Mouse (Mus musculus) lung, embryonic 16.5 days (tissue): ENCODE data around the gene Cyp3a13. TPM values are rescaled to one million over a fixed set of nuclear protein-coding genes. Genes with fewer than 3 reads are reported as not detected.

Experiments used
- ATAC-seq: fragments of 200-750 bp; cut with Nextera tagmentation; 2 replicates; pipeline ENCODE4 v1.8.0; 2017; ENCODE audit warnings: low read depth, mild to moderate bottlenecking, moderate library complexity
- H3K27ac ChIP-seq: fragments of 300-500 bp; sonication (generic); 2 replicates; pipeline ENCODE4 v1.5.1; 2014; ENCODE audit warnings: mild to moderate bottlenecking, control low read depth, low read length
- H3K27me3 ChIP-seq: fragments of 300-500 bp; sonication (generic); 2 replicates; pipeline ENCODE4 v1.6.1; 2014; ENCODE audit warnings: low read depth, low read length, mixed read lengths; ENCODE audit not compliant: control insufficient read depth, insufficient read depth
- H3K36me3 ChIP-seq: fragments of 300-500 bp; sonication (generic); 2 replicates; pipeline ENCODE4 v1.6.1; 2014; ENCODE audit warnings: low read length; ENCODE audit not compliant: control insufficient read depth, insufficient read depth
- H3K4me1 ChIP-seq: fragments of 300-500 bp; sonication (generic); replicated peaks from 2 replicates; pipeline ENCODE4 v1.6.1; 2014; ENCODE audit warnings: low read length, mixed read lengths; ENCODE audit not compliant: control insufficient read depth, insufficient read depth
- H3K4me2 ChIP-seq: fragments of 300-500 bp; sonication (generic); 2 replicates; pipeline ENCODE4 v1.6.1; 2014; ENCODE audit warnings: low read depth, low read length, control low read depth
- H3K4me3 ChIP-seq: fragments of 300-500 bp; sonication (generic); 2 replicates; pipeline ENCODE4 v1.5.1; 2014; ENCODE audit warnings: mild to moderate bottlenecking, low read length, control low read depth
- H3K9ac ChIP-seq: fragments of 300-500 bp; sonication (generic); 2 replicates; pipeline ENCODE4 v1.6.1; 2014; ENCODE audit warnings: low read length, control low read depth
- H3K9me3 ChIP-seq: fragments of 300-500 bp; sonication (generic); 2 replicates; pipeline ENCODE4 v1.6.1; 2016; ENCODE audit warnings: low read length; ENCODE audit not compliant: control insufficient read depth
- WGBS: fragments of 180-500 bp; shearing (Covaris S2); extraction: QIAGEN DNeasy Blood & Tissue Kit; methylation state at CpG from one replicate; pipeline ENCODE4 v1.1.7; 2014; 5-methylcytosine and 5-hydroxymethylcytosine counted together
- polyA plus RNA-seq: library from polyadenylated mRNA; unstranded; fragments of >200 nt; fragmentation: Nextera tagmentation; extraction: Ambion mirVana; gene quantifications from 2 replicates; pipeline ENCODE4 v1.2.1, GENCODE M21; 2015

Cyp3a13 gene
- 0.77 and 0.79 TPM in 2 replicates for polyA plus RNA-seq

- no peak within 1 kb of the TSS for H3K4me3 ChIP-seq
- WGBS: 50% methylated on average over 2 of the region's 2 CpGs
- no peak within 1 kb of the TSS for H3K9ac ChIP-seq
- H3K27me3 ChIP-seq: no peaks in the 10 kb centered on the region
- no peak within 1 kb of the TSS for H3K4me2 ChIP-seq
- peak within 1 kb of the TSS; percentile 48; the same call in 1 of the 2 replicates for H3K27ac ChIP-seq
- H3K4me1 ChIP-seq: no peaks in the 10 kb centered on the region
- peak; percentile 75 for ATAC-seq
- no peaks in the 10 kb centered on the region for H3K9me3 ChIP-seq
- H3K36me3 ChIP-seq: no peaks in the 10 kb centered on the region
Observed at GRCm38 (mm10) chr5:137921532-137921931, at the start of gene Cyp3a13. Cyp3a13 (minus strand) TSS chr5:137921619.

GRCm38 (mm10) chr5:137966492-137966891 lies 45.1 kb upstream of the Cyp3a13 start:
- ATAC-seq: no peak

GRCm38 (mm10) chr5:137962945-137963344 lies 41.5 kb upstream of the Cyp3a13 start, which contains the start of gene Gjc3:
Gjc3 (minus strand) TSS chr5:137963098.
- Histone ChIP-seq H3K27me3 (no peaks in the 10 kb centered on the region), H3K36me3 (no peaks in the 10 kb centered on the region), H3K4me2 (no peak within 1 kb of the TSS), H3K4me3 (no peak within 1 kb of the TSS), H3K9ac (no peak within 1 kb of the TSS), H3K27ac (no peak within 1 kb of the TSS), H3K4me1 (no peaks in the 10 kb centered on the region), H3K9me3 (no peaks in the 10 kb centered on the region)
- WGBS: 78% methylated on average over 8 of the region's 8 CpGs
- no peak for ATAC-seq

More at GRCm38 (mm10) chr5:137966492-137966891, 45.1 kb upstream of the Cyp3a13 start:
- Histone ChIP-seq H3K27me3 (no peaks in the 10 kb centered on the region), H3K9ac (no peak overlapping the region), H3K36me3 (no peaks in the 10 kb centered on the region), H3K27ac (no peak overlapping the region), H3K4me3 (no peak overlapping the region), H3K9me3 (no peaks in the 10 kb centered on the region), H3K4me1 (no peaks in the 10 kb centered on the region), H3K4me2 (no peak overlapping the region)

- Histone ChIP-seq H3K27ac (no peak overlapping the region), H3K4me3 (no peak overlapping the region), H3K4me2 (no peak overlapping the region), H3K36me3 (no peaks in the 10 kb centered on the region), H3K4me1 (no peaks in the 10 kb centered on the region), H3K9ac (no peak overlapping the region), H3K9me3 (no peaks in the 10 kb centered on the region), H3K27me3 (no peaks in the 10 kb centered on the region)
- WGBS: 84% methylated on average over 3 of the region's 3 CpGs
- ATAC-seq: no peak
Observed at GRCm38 (mm10) chr5:137956404-137956803, 35.0 kb upstream of the Cyp3a13 start.

GRCm38 (mm10) chr5:137951218-137951617 lies 29.8 kb upstream of the Cyp3a13 start:
- no peaks in the 10 kb centered on the region for H3K4me1 ChIP-seq
- no peak overlapping the region for H3K4me2 ChIP-seq
- ATAC-seq: no peak
- no peak overlapping the region for H3K9ac ChIP-seq
- no peak overlapping the region for H3K4me3 ChIP-seq
- H3K36me3 ChIP-seq: no peaks in the 10 kb centered on the region
- WGBS: 26% methylated on average over 6 of the region's 6 CpGs
- no peaks in the 10 kb centered on the region for H3K9me3 ChIP-seq
- no peak overlapping the region for H3K27ac ChIP-seq
- no peaks in the 10 kb centered on the region for H3K27me3 ChIP-seq

GRCm38 (mm10) chr5:137947303-137947702 lies 25.9 kb upstream of the Cyp3a13 start:
- Histone ChIP-seq H3K4me1 (no peaks in the 10 kb centered on the region), H3K27ac (no peak overlapping the region), H3K36me3 (no peaks in the 10 kb centered on the region), H3K4me2 (no peak overlapping the region), H3K4me3 (no peak overlapping the region), H3K9ac (no peak overlapping the region), H3K9me3 (no peaks in the 10 kb centered on the region), H3K27me3 (no peaks in the 10 kb centered on the region)
- ATAC-seq: no peak

- Histone ChIP-seq H3K36me3 (no peaks in the 10 kb centered on the region), H3K4me1 (no peaks in the 10 kb centered on the region), H3K27me3 (no peaks in the 10 kb centered on the region), H3K9me3 (no peaks in the 10 kb centered on the region), H3K27ac (no peak overlapping the region), H3K9ac (no peak overlapping the region), H3K4me2 (no peak overlapping the region), H3K4me3 (no peak overlapping the region)
- ATAC-seq: no peak
- WGBS: 69% methylated on average over 1 of the region's 1 CpGs
Observed at GRCm38 (mm10) chr5:137943133-137943532, 21.7 kb upstream of the Cyp3a13 start.

- 69% methylated on average over 4 of the region's 4 CpGs for WGBS
- no peak for ATAC-seq
- H3K27ac ChIP-seq: no peak overlapping the region
Observed at GRCm38 (mm10) chr5:137940948-137941347, 19.5 kb upstream of the Cyp3a13 start.

GRCm38 (mm10) chr5:137937238-137937637 lies 15.8 kb upstream of the Cyp3a13 start:
- no peaks in the 10 kb centered on the region for H3K9me3 ChIP-seq
- H3K4me3 ChIP-seq: no peak overlapping the region
- no peaks in the 10 kb centered on the region for H3K27me3 ChIP-seq
- no peak overlapping the region for H3K9ac ChIP-seq
- H3K36me3 ChIP-seq: no peaks in the 10 kb centered on the region
- no peak for ATAC-seq
- H3K4me2 ChIP-seq: no peak overlapping the region
- 56% methylated on average over 4 of the region's 4 CpGs for WGBS
- no peaks in the 10 kb centered on the region for H3K4me1 ChIP-seq
- no peak overlapping the region for H3K27ac ChIP-seq

More at GRCm38 (mm10) chr5:137940948-137941347, 19.5 kb upstream of the Cyp3a13 start:
- Histone ChIP-seq H3K9ac (no peak overlapping the region), H3K4me1 (no peaks in the 10 kb centered on the region), H3K4me3 (no peak overlapping the region), H3K4me2 (no peak overlapping the region), H3K9me3 (no peaks in the 10 kb centered on the region), H3K27me3 (no peaks in the 10 kb centered on the region), H3K36me3 (no peaks in the 10 kb centered on the region)

- no peak overlapping the region for H3K4me2 ChIP-seq
- WGBS: 84% methylated on average over 2 of the region's 2 CpGs
- H3K36me3 ChIP-seq: no peaks in the 10 kb centered on the region
- no peak for ATAC-seq
- H3K27ac ChIP-seq: no peak overlapping the region
- no peak overlapping the region for H3K4me3 ChIP-seq
- H3K4me1 ChIP-seq: no peaks in the 10 kb centered on the region
- H3K9ac ChIP-seq: no peak overlapping the region
- H3K9me3 ChIP-seq: no peaks in the 10 kb centered on the region
- H3K27me3 ChIP-seq: no peaks in the 10 kb centered on the region
Observed at GRCm38 (mm10) chr5:137936486-137936885, 15.1 kb upstream of the Cyp3a13 start.
